Mouse (Mus musculus): Measurements from ENCODE around the gene Ccsap.

Ccsap gene

GRCm38 (mm10) chr8:123845991-123846390 is 14.0 kb downstream of the Ccsap start:
- in situ Hi-C loops (cut with MboI; ENCODE audit: low pct_unique_long_range_greater_than_20kb in 1 of 2, low sequenced_read_pairs in 2 of 2, unreplicated experiment in 1 of 2), result no loop called here

GRCm38 (mm10) chr8:123845114-123845513 is 14.9 kb downstream of the Ccsap start:
- in situ Hi-C loops (cut with MboI; ENCODE audit: low pct_unique_long_range_greater_than_20kb in 1 of 2, low sequenced_read_pairs in 2 of 2, unreplicated experiment in 1 of 2), result no loop called here

- in situ Hi-C loops (cut with MboI; ENCODE audit: low pct_unique_long_range_greater_than_20kb in 1 of 2, low sequenced_read_pairs in 2 of 2, unreplicated experiment in 1 of 2), result no loop called here
Measured at GRCm38 (mm10) chr8:123844341-123844740, 15.7 kb downstream of the Ccsap start.

GRCm38 (mm10) chr8:123842086-123842485 is 17.9 kb downstream of the Ccsap start:
- in situ Hi-C loops (cut with MboI; ENCODE audit: low pct_unique_long_range_greater_than_20kb in 1 of 2, low sequenced_read_pairs in 2 of 2, unreplicated experiment in 1 of 2), result no loop called here

GRCm38 (mm10) chr8:123840578-123841345 is 19.2 kb downstream of the Ccsap start:
- in situ Hi-C loops (cut with MboI; ENCODE audit: low pct_unique_long_range_greater_than_20kb in 1 of 2, low sequenced_read_pairs in 2 of 2, unreplicated experiment in 1 of 2), result no loop called here

GRCm38 (mm10) chr8:123838496-123838895 is 21.5 kb downstream of the Ccsap start:
- in situ Hi-C loops (cut with MboI; ENCODE audit: low pct_unique_long_range_greater_than_20kb in 1 of 2, low sequenced_read_pairs in 2 of 2, unreplicated experiment in 1 of 2), result no loop called here

- in situ Hi-C loops (cut with MboI; ENCODE audit: low pct_unique_long_range_greater_than_20kb in 1 of 2, low sequenced_read_pairs in 2 of 2, unreplicated experiment in 1 of 2), result no loop called here
Measured at GRCm38 (mm10) chr8:123836354-123836753, 23.7 kb downstream of the Ccsap start.

- in situ Hi-C loops (cut with MboI; ENCODE audit: low pct_unique_long_range_greater_than_20kb in 1 of 2, low sequenced_read_pairs in 2 of 2, unreplicated experiment in 1 of 2), result no loop called here
Measured at GRCm38 (mm10) chr8:123835451-123835850, 24.6 kb downstream of the Ccsap start.

- in situ Hi-C loops (cut with MboI; ENCODE audit: low pct_unique_long_range_greater_than_20kb in 1 of 2, low sequenced_read_pairs in 2 of 2, unreplicated experiment in 1 of 2), result no loop called here
Measured at GRCm38 (mm10) chr8:123832757-123833156, 27.3 kb downstream of the Ccsap start.

- in situ Hi-C loops (cut with MboI; ENCODE audit: low pct_unique_long_range_greater_than_20kb in 1 of 2, low sequenced_read_pairs in 2 of 2, unreplicated experiment in 1 of 2), result no loop called here
Measured at GRCm38 (mm10) chr8:123827523-123827922, 32.5 kb downstream of the Ccsap start.

- in situ Hi-C loops (cut with MboI; ENCODE audit: low pct_unique_long_range_greater_than_20kb in 1 of 2, low sequenced_read_pairs in 2 of 2, unreplicated experiment in 1 of 2), result no loop called here
Measured at GRCm38 (mm10) chr8:123826758-123827157, 33.3 kb downstream of the Ccsap start.

GRCm38 (mm10) chr8:123826001-123826400 is 34.0 kb downstream of the Ccsap start:
- in situ Hi-C loops (cut with MboI; ENCODE audit: low pct_unique_long_range_greater_than_20kb in 1 of 2, low sequenced_read_pairs in 2 of 2, unreplicated experiment in 1 of 2), result no loop called here

GRCm38 (mm10) chr8:123823532-123824123 is 36.4 kb downstream of the Ccsap start:
- in situ Hi-C loops (cut with MboI; ENCODE audit: low pct_unique_long_range_greater_than_20kb in 1 of 2, low sequenced_read_pairs in 2 of 2, unreplicated experiment in 1 of 2), result no loop called here

- in situ Hi-C loops (cut with MboI; ENCODE audit: low pct_unique_long_range_greater_than_20kb in 1 of 2, low sequenced_read_pairs in 2 of 2, unreplicated experiment in 1 of 2), result no loop called here
Measured at GRCm38 (mm10) chr8:123823111-123823510, 36.9 kb downstream of the Ccsap start.

GRCm38 (mm10) chr8:123820780-123821179 is 39.2 kb downstream of the Ccsap start:
- in situ Hi-C loops (cut with MboI; ENCODE audit: low pct_unique_long_range_greater_than_20kb in 1 of 2, low sequenced_read_pairs in 2 of 2, unreplicated experiment in 1 of 2), result no loop called here

GRCm38 (mm10) chr8:123819683-123820610 is 40.1 kb downstream of the Ccsap start:
- in situ Hi-C loops (cut with MboI; ENCODE audit: low pct_unique_long_range_greater_than_20kb in 1 of 2, low sequenced_read_pairs in 2 of 2, unreplicated experiment in 1 of 2), result no loop called here

- in situ Hi-C loops (cut with MboI; ENCODE audit: low pct_unique_long_range_greater_than_20kb in 1 of 2, low sequenced_read_pairs in 2 of 2, unreplicated experiment in 1 of 2), result no loop called here
Measured at GRCm38 (mm10) chr8:123817747-123818146, 42.3 kb downstream of the Ccsap start.

GRCm38 (mm10) chr8:123816939-123817338 is 43.1 kb downstream of the Ccsap start:
- in situ Hi-C loops (cut with MboI; ENCODE audit: low pct_unique_long_range_greater_than_20kb in 1 of 2, low sequenced_read_pairs in 2 of 2, unreplicated experiment in 1 of 2), result no loop called here

- in situ Hi-C loops (cut with MboI; ENCODE audit: low pct_unique_long_range_greater_than_20kb in 1 of 2, low sequenced_read_pairs in 2 of 2, unreplicated experiment in 1 of 2), result no loop called here
Measured at GRCm38 (mm10) chr8:123815325-123815724, 44.7 kb downstream of the Ccsap start.

All from mouse embryonic stem cell (cell line).